Mouse (Mus musculus) C2C12 (cell line): ENCODE results near the gene Tnni1.

Experiments used
- CEBPB ChIP-seq: IDR thresholded peaks from one replicate; pipeline ENCODE4 v1.6.1; 2011; ENCODE audit warnings: low read depth, mild to moderate bottlenecking, control low read depth, moderate library complexity
- CTCF ChIP-seq: IDR thresholded peaks from one replicate; pipeline ENCODE4 v1.5.1; 2011; ENCODE audit not compliant: control insufficient read depth, insufficient read depth, insufficient read length
- FOSL1 ChIP-seq: IDR thresholded peaks from one replicate; pipeline ENCODE4 v1.8.0; 2011; ENCODE audit warnings: mild to moderate bottlenecking, low read length; ENCODE audit not compliant: poor library complexity, insufficient read depth, severe bottlenecking
- MAX ChIP-seq: IDR thresholded peaks from one replicate; pipeline ENCODE4 v1.6.1; 2011; ENCODE audit warnings: mild to moderate bottlenecking, control low read depth
- MYOD1 ChIP-seq: IDR thresholded peaks from one replicate; pipeline ENCODE4 v1.6.1; 2011; ENCODE audit warnings: low read depth; ENCODE audit not compliant: control insufficient read depth, insufficient read length
- MYOG ChIP-seq: IDR thresholded peaks from one replicate; pipeline ENCODE4 v1.6.1; 2011; ENCODE audit not compliant: control insufficient read depth, insufficient read length; ENCODE audit errors: extremely low read depth
- USF1 ChIP-seq: IDR thresholded peaks from one replicate; pipeline ENCODE4 v1.6.1; 2011; ENCODE audit warnings: low read depth, mild to moderate bottlenecking, control low read depth, moderate library complexity

- no peak for TF ChIP-seq CTCF
- no peak for TF ChIP-seq MAX
- TF ChIP-seq CEBPB: no peak
- no peak for TF ChIP-seq MYOD1
- TF ChIP-seq MYOG: no peak
- TF ChIP-seq USF1: no peak
- TF ChIP-seq FOSL1: no peak
Measured at GRCm38 (mm10) chr1:135839065-135839464, 59.8 kb downstream of the Tnni1 start.
